Mouse (Mus musculus): Measurements from ENCODE around the gene Hoxa3. TPM values are rescaled to one million over a fixed set of nuclear protein-coding genes. Genes with fewer than 3 reads are reported as not detected.

The Hoxa3 gene
- polyA plus RNA-seq, 1 experiment: not detected

DNA sequence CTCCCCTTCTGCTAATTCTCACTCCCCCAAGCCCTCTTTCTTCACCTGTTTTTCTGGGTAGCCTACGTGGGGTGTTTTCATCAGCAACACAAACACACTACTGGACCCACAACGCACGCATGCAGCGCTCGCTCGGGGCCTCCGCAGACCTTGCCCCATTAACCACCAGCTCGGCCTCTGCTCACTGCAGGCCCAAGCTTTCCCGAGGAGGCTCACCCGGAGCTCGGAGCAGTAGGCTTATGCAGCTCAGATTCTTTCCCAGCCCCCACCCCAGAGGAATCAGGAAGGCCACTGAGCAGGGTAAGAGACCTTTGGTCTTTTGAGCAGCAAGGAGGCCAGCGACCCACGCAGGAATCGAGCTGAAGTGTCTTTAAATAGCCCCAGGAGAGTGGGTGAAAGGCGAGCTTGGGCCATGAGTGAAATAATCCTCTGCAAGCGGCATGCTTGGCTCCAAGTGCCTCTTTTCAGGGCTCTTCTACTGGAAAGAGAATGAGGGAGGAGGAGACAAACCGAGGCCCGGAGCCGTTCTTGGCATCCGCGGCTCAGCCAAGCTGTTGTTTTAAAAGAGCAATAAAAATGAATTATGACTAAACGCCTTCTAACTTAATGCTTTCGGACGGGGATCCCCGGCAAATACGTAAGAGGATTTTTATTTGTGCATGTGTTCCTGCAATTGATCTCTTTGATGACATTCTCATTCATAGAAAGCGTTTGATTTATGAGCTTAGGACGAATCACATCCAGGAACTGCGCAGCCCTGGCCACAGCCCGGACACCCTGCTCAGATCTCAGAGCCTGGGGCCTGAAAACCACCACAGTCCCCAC, 52.4 kb downstream of the Hoxa3 start:
- H3K4me3 ChIP-seq (ENCODE audit: insufficient read depth, low read length): no peak overlapping the region
- no peak overlapping the region for H3K27ac ChIP-seq (ENCODE audit: insufficient read depth, low read length)
- no peak for TF ChIP-seq POLR2A (IDR thresholded peaks at IDR 0.05; ENCODE audit: extremely low read depth, insufficient read depth, low read length)
- TF ChIP-seq CTCF (IDR thresholded peaks at IDR 0.05; ENCODE audit: extremely low read depth, insufficient read depth, low read length): no peak
- H3K4me1 ChIP-seq (ENCODE audit: control insufficient read depth, insufficient read depth, low read length): no peaks in the 10 kb centered on the region

DNA sequence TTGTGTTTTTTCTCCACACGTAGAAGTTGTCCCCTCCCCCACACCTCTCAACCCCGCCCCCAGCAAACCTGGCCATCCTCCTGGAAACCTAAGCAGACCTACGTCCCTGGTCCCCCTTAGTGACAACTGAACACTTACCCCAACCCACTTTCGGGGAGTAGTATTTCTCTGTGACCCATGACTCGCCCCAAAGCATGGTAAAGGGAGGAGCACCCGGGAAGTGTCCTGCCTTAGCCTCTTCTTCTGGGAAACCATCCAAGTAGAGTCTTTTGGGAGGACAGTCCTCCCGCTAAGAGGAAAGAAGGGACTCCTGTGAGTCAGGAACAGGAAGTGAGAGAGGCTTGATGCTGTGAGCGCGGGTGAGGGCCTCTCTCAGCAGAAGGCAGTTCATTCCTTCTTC, 53.2 kb downstream of the Hoxa3 start:
- Histone ChIP-seq H3K4me1 (ENCODE audit: control insufficient read depth, insufficient read depth, low read length) (no peaks in the 10 kb centered on the region), H3K27ac (ENCODE audit: insufficient read depth, low read length) (no peak overlapping the region), H3K4me3 (ENCODE audit: insufficient read depth, low read length) (no peak overlapping the region)
- TF ChIP-seq POLR2A (IDR thresholded peaks at IDR 0.05; ENCODE audit: extremely low read depth, insufficient read depth, low read length): no peak
- TF ChIP-seq CTCF (IDR thresholded peaks at IDR 0.05; ENCODE audit: extremely low read depth, insufficient read depth, low read length): no peak

DNA sequence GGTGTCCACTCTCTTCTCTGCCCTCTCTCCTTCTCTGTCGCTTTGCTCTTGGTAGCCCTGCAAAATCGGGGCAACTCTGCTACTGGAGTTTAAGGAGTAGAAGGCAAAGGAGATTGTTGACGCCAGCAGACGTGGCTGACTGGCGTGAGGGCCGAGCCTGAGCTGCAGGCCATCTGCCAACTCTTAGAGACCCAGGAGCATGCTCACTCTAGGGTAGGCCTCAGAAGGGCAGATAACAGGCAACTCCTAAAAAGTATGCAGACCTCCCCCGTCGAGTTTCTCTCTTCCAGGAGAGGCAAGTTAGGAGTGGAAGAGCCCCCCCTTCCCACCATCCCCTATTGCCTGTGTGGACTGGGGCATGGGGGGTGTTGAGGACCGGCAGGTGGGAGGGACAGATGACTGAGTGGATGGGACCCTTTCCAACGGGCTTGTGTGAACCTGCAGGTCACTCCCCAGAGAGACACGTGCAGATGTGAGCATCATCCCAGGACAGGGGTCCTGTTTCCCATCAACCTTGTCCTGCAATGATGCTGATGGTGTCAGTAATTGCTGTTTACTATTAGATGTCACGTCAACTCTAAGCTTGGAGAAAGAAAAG, 53.9 kb downstream of the Hoxa3 start:
- no peak overlapping the region for H3K27ac ChIP-seq (ENCODE audit: insufficient read depth, low read length)
- no peak for TF ChIP-seq POLR2A (IDR thresholded peaks at IDR 0.05; ENCODE audit: extremely low read depth, insufficient read depth, low read length)
- TF ChIP-seq CTCF (IDR thresholded peaks at IDR 0.05; ENCODE audit: extremely low read depth, insufficient read depth, low read length): no peak
- H3K4me1 ChIP-seq (ENCODE audit: control insufficient read depth, insufficient read depth, low read length): no peaks in the 10 kb centered on the region
- no peak overlapping the region for H3K4me3 ChIP-seq (ENCODE audit: insufficient read depth, low read length)

DNA sequence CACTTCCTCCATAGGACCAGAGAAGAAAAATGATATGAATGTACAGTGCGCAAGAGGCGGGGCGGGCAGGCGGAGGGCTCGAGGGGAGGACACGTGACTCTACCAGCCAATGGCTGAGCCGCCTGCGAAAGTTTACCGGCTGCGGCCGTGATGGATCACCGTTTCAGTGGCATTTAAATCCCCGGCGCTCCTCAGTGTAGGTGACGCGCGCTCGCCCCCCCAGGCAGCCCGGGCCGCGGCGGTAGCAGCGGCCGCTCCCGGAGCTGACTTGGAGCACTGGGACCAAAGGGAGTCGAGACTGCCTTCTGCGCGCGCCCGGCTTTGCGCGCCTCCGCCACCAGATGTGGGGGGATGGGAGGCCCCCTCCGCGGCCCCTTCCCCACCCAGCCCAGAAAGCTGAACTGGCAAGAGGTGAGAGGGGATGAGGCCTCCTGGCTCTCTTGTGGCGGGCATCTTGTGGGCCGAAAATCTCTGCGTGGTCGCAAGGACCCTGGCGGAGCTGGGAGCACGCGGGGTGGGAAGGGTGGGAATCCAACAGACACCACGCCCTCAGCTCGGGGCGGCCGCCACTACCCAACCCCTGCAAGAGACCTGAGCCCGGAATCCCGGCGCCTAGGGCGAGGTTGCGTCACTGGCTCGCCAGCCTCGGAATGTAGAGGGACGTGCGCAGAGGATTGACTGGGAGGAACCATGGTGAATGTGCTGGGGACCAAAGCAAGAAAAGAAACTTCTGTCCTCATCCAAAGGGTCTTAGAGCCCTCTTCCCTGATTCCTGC, 54.7 kb downstream of the Hoxa3 start, which contains the start of gene Hoxa1:
Gene Hoxa1, minus strand, starts transcription at position 42 of the 776 bp plus-strand sequence.
- no peak within 1 kb of the TSS for H3K4me3 ChIP-seq (ENCODE audit: insufficient read depth, low read length)
- no peaks in the 10 kb centered on the region for H3K4me1 ChIP-seq (ENCODE audit: control insufficient read depth, insufficient read depth, low read length)
- H3K27ac ChIP-seq (ENCODE audit: insufficient read depth, low read length): no peak within 1 kb of the TSS
- TF ChIP-seq CTCF (IDR thresholded peaks at IDR 0.05; ENCODE audit: extremely low read depth, insufficient read depth, low read length) (no peak), POLR2A (IDR thresholded peaks at IDR 0.05; ENCODE audit: extremely low read depth, insufficient read depth, low read length) (no peak)

DNA sequence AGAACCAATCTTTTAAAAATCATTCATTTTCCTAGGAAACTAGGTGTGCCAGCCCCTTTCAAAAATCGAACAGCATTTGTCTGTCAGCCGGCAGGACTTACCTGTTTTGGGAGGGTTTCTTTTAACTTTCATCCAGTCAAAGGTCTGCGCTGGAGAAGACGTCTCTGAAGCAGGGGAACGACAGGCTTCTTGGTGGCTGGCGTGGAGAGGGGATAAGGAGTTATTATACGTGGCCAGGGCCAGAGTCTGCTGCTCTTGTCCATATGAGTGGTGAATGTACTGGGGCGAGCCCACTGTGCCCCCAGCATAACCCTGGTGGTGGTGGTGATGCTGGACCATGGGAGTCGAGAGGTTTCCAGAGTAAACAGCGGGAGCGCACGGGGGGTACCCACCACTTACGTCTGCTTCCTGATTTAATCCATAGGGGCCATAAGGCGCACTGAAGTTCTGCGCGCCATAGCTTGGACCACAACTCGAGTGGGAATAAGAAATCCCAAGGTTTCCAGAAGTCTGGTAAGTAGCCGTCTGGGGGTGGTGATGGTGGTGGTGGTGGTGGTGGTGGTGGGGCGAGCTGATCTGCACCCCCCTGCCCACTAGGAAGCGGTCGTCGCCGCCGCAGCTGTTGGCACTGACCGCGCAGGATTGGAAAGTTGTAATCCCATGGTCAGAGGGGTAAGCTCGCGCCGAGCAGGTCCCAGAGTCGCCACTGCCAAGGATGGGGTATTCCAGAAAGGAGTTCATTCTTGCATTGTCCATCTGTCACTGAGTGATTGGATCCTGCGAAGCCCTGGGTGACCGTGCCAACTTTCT, 55.5 kb downstream of the Hoxa3 start:
- Histone ChIP-seq H3K4me3 (ENCODE audit: insufficient read depth, low read length) (no peak overlapping the region), H3K4me1 (ENCODE audit: control insufficient read depth, insufficient read depth, low read length) (no peaks in the 10 kb centered on the region), H3K27ac (ENCODE audit: insufficient read depth, low read length) (no peak overlapping the region)
- TF ChIP-seq CTCF (IDR thresholded peaks at IDR 0.05; ENCODE audit: extremely low read depth, insufficient read depth, low read length) (no peak), POLR2A (IDR thresholded peaks at IDR 0.05; ENCODE audit: extremely low read depth, insufficient read depth, low read length) (no peak)

DNA sequence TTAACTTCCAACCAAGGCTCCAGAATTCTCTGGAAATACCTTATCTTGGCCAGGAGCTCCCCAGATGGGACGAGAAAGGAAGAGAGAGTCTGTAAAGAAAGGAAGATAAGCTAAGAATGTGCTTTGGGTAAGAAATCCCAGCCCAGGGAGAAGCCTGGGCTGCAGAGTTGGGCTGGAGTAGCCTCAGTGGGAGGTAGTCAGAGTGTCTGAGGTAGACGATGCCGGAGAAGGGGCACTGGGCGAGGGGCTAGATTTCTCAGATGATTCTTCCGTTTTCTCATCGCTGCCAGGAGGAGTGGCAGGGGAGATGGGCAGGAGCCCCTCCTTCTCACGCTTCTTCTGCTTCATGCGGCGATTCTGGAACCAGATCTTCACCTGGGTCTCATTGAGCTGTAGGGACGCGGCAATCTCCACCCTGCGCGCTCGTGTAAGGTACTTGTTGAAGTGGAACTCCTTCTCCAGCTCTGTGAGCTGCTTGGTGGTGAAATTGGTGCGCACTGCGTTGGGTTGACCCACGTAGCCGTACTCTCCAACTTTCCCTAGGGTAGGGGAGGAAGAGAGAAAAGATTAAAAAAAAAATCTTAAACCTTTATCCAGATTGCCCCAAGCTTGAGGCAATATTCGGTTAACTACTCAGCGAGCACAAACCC, 56.5 kb downstream of the Hoxa3 start:
- no peak overlapping the region for H3K4me3 ChIP-seq (ENCODE audit: insufficient read depth, low read length)

DNA sequence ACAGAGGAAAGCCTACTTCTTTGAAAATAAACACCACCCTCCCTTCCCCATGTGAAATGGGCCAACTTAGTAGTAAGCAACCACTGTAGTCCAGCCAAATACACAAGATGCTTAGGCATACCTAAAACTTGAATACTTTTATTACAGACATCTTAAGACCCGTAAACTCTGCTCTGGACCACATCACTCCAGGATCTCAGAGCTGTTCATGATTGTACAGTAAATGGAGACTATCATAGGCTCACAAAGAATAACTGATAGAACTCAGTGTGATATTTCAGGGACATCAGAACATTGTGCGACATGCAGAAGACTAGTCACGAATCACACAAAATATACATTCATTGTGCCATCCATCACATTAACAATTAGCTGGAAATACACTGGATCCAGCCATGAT, 57.7 kb downstream of the Hoxa3 start:
- no peak overlapping the region for H3K27ac ChIP-seq (ENCODE audit: insufficient read depth, low read length)
- TF ChIP-seq CTCF (IDR thresholded peaks at IDR 0.05; ENCODE audit: extremely low read depth, insufficient read depth, low read length) (no peak), POLR2A (IDR thresholded peaks at IDR 0.05; ENCODE audit: extremely low read depth, insufficient read depth, low read length) (no peak)
- no peaks in the 10 kb centered on the region for H3K4me1 ChIP-seq (ENCODE audit: control insufficient read depth, insufficient read depth, low read length)
- H3K4me3 ChIP-seq (ENCODE audit: insufficient read depth, low read length): no peak overlapping the region

More for the DNA sequence above, 56.5 kb downstream of the Hoxa3 start:
- no peaks in the 10 kb centered on the region for H3K4me1 ChIP-seq (ENCODE audit: control insufficient read depth, insufficient read depth, low read length)
- no peak overlapping the region for H3K27ac ChIP-seq (ENCODE audit: insufficient read depth, low read length)
- TF ChIP-seq CTCF (IDR thresholded peaks at IDR 0.05; ENCODE audit: extremely low read depth, insufficient read depth, low read length): no peak
- TF ChIP-seq POLR2A (IDR thresholded peaks at IDR 0.05; ENCODE audit: extremely low read depth, insufficient read depth, low read length): no peak

DNA sequence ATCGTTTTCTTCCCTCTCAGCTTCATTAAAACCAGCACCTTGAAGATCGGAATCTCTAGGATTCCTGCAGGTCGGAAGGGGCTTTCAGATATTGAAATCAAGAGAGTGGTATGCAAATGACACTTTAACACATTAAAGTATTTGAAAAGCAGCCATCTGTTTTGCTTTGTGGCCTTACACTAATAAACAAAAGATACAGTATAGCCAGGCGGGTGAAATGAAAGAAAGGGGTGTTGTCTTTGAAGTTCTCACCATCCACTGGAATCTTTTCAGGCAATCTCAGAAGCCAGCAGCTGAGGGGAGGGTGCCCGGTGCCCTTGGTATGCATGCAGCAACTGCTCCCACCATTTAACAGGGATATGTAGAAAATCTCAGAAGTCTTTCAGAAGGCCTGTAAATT, 59.1 kb downstream of the Hoxa3 start:
- Histone ChIP-seq H3K4me1 (ENCODE audit: control insufficient read depth, insufficient read depth, low read length) (no peaks in the 10 kb centered on the region), H3K27ac (ENCODE audit: insufficient read depth, low read length) (no peak overlapping the region), H3K4me3 (ENCODE audit: insufficient read depth, low read length) (no peak overlapping the region)
- no peak for TF ChIP-seq POLR2A (IDR thresholded peaks at IDR 0.05; ENCODE audit: extremely low read depth, insufficient read depth, low read length)
- no peak for TF ChIP-seq CTCF (IDR thresholded peaks at IDR 0.05; ENCODE audit: extremely low read depth, insufficient read depth, low read length)
